Mouse (Mus musculus) ovary, adult 18-20 months (tissue): Measurements from ENCODE around the gene Kdelr3.

Source experiments
- DNase-seq: peaks from one replicate; pipeline ENCODE4 v3.0.0; 2022; ENCODE audit warnings: low spot score, mixed read lengths

Kdelr3 gene

DNA sequence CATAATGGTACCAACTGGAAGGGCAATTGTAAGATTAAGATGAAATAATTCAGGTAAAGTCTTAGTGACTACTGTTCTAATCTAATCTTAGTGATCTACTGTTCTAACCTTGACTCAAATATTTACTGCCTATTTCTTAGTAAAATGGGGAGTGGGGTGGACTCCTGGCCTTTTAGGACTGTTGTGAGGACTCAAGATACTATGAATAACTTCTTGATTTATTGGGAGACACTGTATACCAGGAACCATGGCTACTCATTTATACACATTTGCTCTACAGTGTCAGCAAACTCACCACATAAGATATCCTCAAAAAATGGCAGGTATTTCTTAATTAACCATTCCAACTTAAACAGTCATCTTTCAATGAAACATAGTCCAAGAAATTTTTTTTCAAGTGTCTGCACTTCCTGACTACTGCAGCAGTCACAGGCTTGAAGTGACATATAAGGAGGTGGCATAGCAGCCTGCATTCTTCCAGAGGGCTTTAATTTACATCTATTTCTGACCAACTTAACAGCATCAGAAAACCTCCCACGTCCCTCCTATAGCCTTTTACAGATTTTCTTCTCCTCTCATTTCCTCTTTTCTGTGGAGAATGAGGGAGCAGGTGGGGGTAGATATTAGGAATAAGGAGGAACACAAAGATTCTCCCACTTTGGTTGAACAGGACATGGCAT lies 59.5 kb downstream of the Kdelr3 start:
- no peak for DNase-seq

DNA sequence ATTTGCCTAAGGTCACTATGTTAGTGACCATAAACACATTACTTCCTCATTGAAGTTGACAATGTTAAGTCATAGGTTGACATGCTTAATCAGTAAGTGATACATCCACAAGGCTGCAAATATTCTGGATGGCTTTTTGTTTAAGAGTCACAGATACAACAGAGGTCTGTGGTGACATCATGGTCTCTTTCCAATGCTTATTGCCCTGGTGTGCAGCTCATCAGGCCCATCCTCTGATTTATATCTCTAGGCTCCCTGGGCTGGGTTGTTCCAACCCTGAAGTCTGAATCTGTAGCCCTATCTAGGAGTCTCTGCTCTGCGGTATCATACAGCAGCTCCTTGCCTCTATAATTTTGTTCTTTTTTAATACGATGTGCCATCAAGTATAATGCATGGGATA lies 60.7 kb downstream of the Kdelr3 start:
- no peak for DNase-seq
